Mouse (Mus musculus) testis, adult 2 months (tissue): ENCODE measurements around the gene Fam53b.

Source experiments
- CTCF ChIP-seq: fragments of 200-500 bp; IDR thresholded peaks from 2 replicates; pipeline ENCODE4 v1.5.1; 2012; ENCODE audit warnings: low read depth, mild to moderate bottlenecking, inconsistent platforms, low read length, moderate library complexity; ENCODE audit not compliant: control insufficient read depth, insufficient read depth, insufficient replicate concordance
- POLR2A ChIP-seq: fragments of 200-500 bp; IDR thresholded peaks from 2 replicates; pipeline ENCODE4 v1.6.1; 2012; ENCODE audit warnings: low read depth, mild to moderate bottlenecking, inconsistent platforms, low read length, moderate library complexity; ENCODE audit not compliant: control insufficient read depth

GRCm38 (mm10) chr7:132811716-132812618, 1.7 kb downstream of the Fam53b start:
- TF ChIP-seq CTCF: no peak
- no peak for TF ChIP-seq POLR2A
